Comparison of ENCODE assay signal across 8 mouse cellular contexts in genomic region chr4:80864511-80864922, GRCm38 (mm10). TPM values are rescaled to one million over a fixed set of nuclear protein-coding genes. Genes with fewer than 3 reads are reported as not detected.
A peak's percentile ranks its signal among the peaks of the same experiment; 100 is the strongest.
DNase-seq lines count a peak whose midpoint lies in the region; ATAC-seq and TF ChIP-seq lines count a peak whose summit lies in the region.

No protein-coding gene starts in this region.

- peak; percentile 76 for DNase-seq in Muller cell, postnatal 12 days (ENCODE audit: inconsistent ontology term)
- peak; percentile 94 for DNase-seq in brain, embryonic 14.5 days (ENCODE audit: low read depth)
- DNase-seq in forebrain, postnatal 0 days = peak; percentile 88
- peak; percentile 1 for DNase-seq in kidney, adult 9 months
- peak; percentile 51 for DNase-seq in neural tube, embryonic 10.5 days (ENCODE audit: extremely low spot score, low spot score)
- DNase-seq in T-cell, adult 2 months (ENCODE audit: low spot score) = no peak
- DNase-seq in thymus, postnatal 4 days = no peak

- H3K36me3 ChIP-seq in forebrain, postnatal 0 days (ENCODE audit: insufficient read depth) = no peaks in the 10 kb centered on the region
- H3K36me3 ChIP-seq in limb, embryonic 13.5 days = no peaks in the 10 kb centered on the region

- TF ChIP-seq POLR2A in brain, embryonic 14.5 days (IDR thresholded peaks at IDR 0.05; ENCODE audit: borderline replicate concordance, extremely low read depth, insufficient read depth, insufficient read length, poor library complexity, severe bottlenecking) = no peak

- H3K27ac ChIP-seq in forebrain, postnatal 0 days (ENCODE audit: low read depth, low read length) = peak overlapping the region; percentile 69
- H3K27ac ChIP-seq in limb, embryonic 13.5 days = no peak overlapping the region

- no peak; the same call in 1 of the 2 replicates for TF ChIP-seq CTCF in brain, embryonic 14.5 days (IDR thresholded peaks at IDR 0.05; ENCODE audit: borderline replicate concordance, extremely low read depth, insufficient read depth, insufficient read length)
- TF ChIP-seq CTCF in forebrain, postnatal 0 days (IDR thresholded peaks at IDR 0.05; ENCODE audit: low read depth) = peak; percentile 21; the same call in 1 of the 2 replicates

- peak overlapping the region; percentile 34 for H3K4me3 ChIP-seq in forebrain, postnatal 0 days (ENCODE audit: low read depth, low read length)
- H3K4me3 ChIP-seq in limb, embryonic 13.5 days = peak overlapping the region; percentile 40

- WGBS in forebrain, postnatal 0 days = under 1% methylated on average over 17 of the region's 17 CpGs
- 3% methylated on average over 17 of the region's 17 CpGs for WGBS in limb, embryonic 13.5 days

- H3K4me2 ChIP-seq in forebrain, postnatal 0 days (ENCODE audit: low read depth) = peak overlapping the region; percentile 67
- peak overlapping the region; percentile 67 for H3K4me2 ChIP-seq in limb, embryonic 13.5 days (replicated peaks)

- no peaks in the 10 kb centered on the region for H3K9me3 ChIP-seq in forebrain, postnatal 0 days (ENCODE audit: low read length)
- H3K9me3 ChIP-seq in limb, embryonic 13.5 days = no peaks in the 10 kb centered on the region

- 0 out of 2 replicates have a peak overlapping the region, but pooled peaks have one; percentile 25 for H3K9ac ChIP-seq in forebrain, postnatal 0 days
- H3K9ac ChIP-seq in limb, embryonic 13.5 days = peak overlapping the region; percentile 61

- no peaks in the 10 kb centered on the region for H3K27me3 ChIP-seq in forebrain, postnatal 0 days (ENCODE audit: insufficient read depth, low read length)
- H3K27me3 ChIP-seq in limb, embryonic 13.5 days = no peaks in the 10 kb centered on the region

- peaks cover 10% of the 10 kb centered on the region; the same call in 1 of the 2 replicates for H3K4me1 ChIP-seq in forebrain, postnatal 0 days (ENCODE audit: insufficient read depth)
- H3K4me1 ChIP-seq in limb, embryonic 13.5 days = no peaks in the 10 kb centered on the region

- peak; percentile 93 for ATAC-seq in forebrain, postnatal 0 days
- no peak for ATAC-seq in limb, embryonic 13.5 days (ENCODE audit: low FRiP score, low read depth)

RNA-seq across cellular contexts. Expression of gene Tyrp1, which starts 30.6 kb away (rescaled TPM):
- 0.11 and 0.45 TPM in 2 replicates for polyA plus RNA-seq in brain, embryonic 14.5 days (2012; rRNA removed)
- 0.15 and 0.43 TPM in 2 replicates for total RNA-seq in forebrain, postnatal 0 days (2014; rRNA removed)
- 0.09 and 0.11 TPM in 2 replicates for polyA plus RNA-seq in forebrain, postnatal 0 days (2015; fragmentation: Nextera tagmentation; extraction: Ambion mirVana)
- 0.20 and 0.27 TPM in 2 replicates for polyA plus RNA-seq in limb, embryonic 13.5 days (2015; fragmentation: Nextera tagmentation; extraction: Ambion mirVana)

RNA-seq across cellular contexts. Expression of gene Lurap1l, which starts 45.9 kb away (rescaled TPM):
- 4.8 and 5.4 TPM in 2 replicates for polyA plus RNA-seq in brain, embryonic 14.5 days (2012; rRNA removed)
- 4.7 and 6.4 TPM in 2 replicates for total RNA-seq in forebrain, postnatal 0 days (2014; rRNA removed)
- 5.0 and 5.3 TPM in 2 replicates for polyA plus RNA-seq in forebrain, postnatal 0 days (2015; fragmentation: Nextera tagmentation; extraction: Ambion mirVana)
- polyA plus RNA-seq in limb, embryonic 13.5 days (2015; fragmentation: Nextera tagmentation; extraction: Ambion mirVana) = 11.6 and 11.7 TPM in 2 replicates

Comparison
In these comparisons a context has a peak if more than half of its experiments do, and no peak if none do; other contexts are left out.
1. DNase-seq: peak in Muller cell, postnatal 12 days (single experiment), brain, embryonic 14.5 days (single experiment), forebrain, postnatal 0 days (single experiment), kidney, adult 9 months (single experiment) and neural tube, embryonic 10.5 days (single experiment); none in T-cell, adult 2 months (single experiment) and thymus, postnatal 4 days (single experiment).